ENCODE assay signal across 7 mouse cellular contexts in genomic region chr5:74432879-74433539, GRCm38 (mm10).
A peak's percentile ranks its signal among the peaks of the same experiment; 100 is the strongest.
DNase-seq lines count a peak whose midpoint lies in the region; ATAC-seq lines count a peak whose summit lies in the region.

No protein-coding gene starts in this region.

- 56% methylated on average over 14 of the region's 14 CpGs for WGBS in hindbrain, embryonic 10.5 days
- 26% methylated on average over 14 of the region's 14 CpGs for WGBS in midbrain, embryonic 12.5 days

- H3K27me3 ChIP-seq in hindbrain, embryonic 10.5 days (ENCODE audit: insufficient read depth, poor library complexity, severe bottlenecking): no peaks in the 10 kb centered on the region
- peaks cover 24% of the 10 kb centered on the region for H3K27me3 ChIP-seq in midbrain, embryonic 12.5 days

- no peak overlapping the region for H3K9ac ChIP-seq in midbrain, embryonic 12.5 days (replicated peaks)

- H3K27ac ChIP-seq in hindbrain, embryonic 10.5 days: peak overlapping the region; percentile 29; the same call in 1 of the 2 replicates
- H3K27ac ChIP-seq in midbrain, embryonic 12.5 days (replicated peaks): no peak overlapping the region

- H3K4me3 ChIP-seq in hindbrain, embryonic 10.5 days: no peak overlapping the region
- H3K4me3 ChIP-seq in midbrain, embryonic 12.5 days: peak overlapping the region; percentile 23

- intact Hi-C loops in left cerebral cortex, postnatal 36 days (cut with DNase I): loop anchor here (1.0 kb wide), 1 partner anchor 122 kb away; no protein-coding TSS in a partner anchor

- H3K9me3 ChIP-seq in hindbrain, embryonic 10.5 days: no peaks in the 10 kb centered on the region
- no peaks in the 10 kb centered on the region for H3K9me3 ChIP-seq in midbrain, embryonic 12.5 days

- H3K4me1 ChIP-seq in hindbrain, embryonic 10.5 days (replicated peaks): peaks cover 3% of the 10 kb centered on the region; the same call in 1 of the 2 replicates
- no peaks in the 10 kb centered on the region; the same call in 1 of the 2 replicates for H3K4me1 ChIP-seq in midbrain, embryonic 12.5 days

- peak; percentile 40 for DNase-seq in adipocyte (ENCODE audit: low spot score)
- peak; percentile 83 for DNase-seq in embryo, embryonic 10.5 days (ENCODE audit: low spot score)
- DNase-seq in hindbrain, embryonic 10.5 days (ENCODE audit: low spot score): peak; percentile 9
- DNase-seq in left cerebral cortex, postnatal 36 days (ENCODE audit: low spot score in 2 of 2): no peak
- no peak for DNase-seq in right cerebral cortex, postnatal 4 days
- DNase-seq in natural killer cell, adult 2 months (ENCODE audit: low spot score in 2 of 2): no peak

- no peaks in the 10 kb centered on the region for H3K36me3 ChIP-seq in hindbrain, embryonic 10.5 days
- no peaks in the 10 kb centered on the region for H3K36me3 ChIP-seq in midbrain, embryonic 12.5 days

- peak; percentile 66; the same call in 1 of the 2 replicates for ATAC-seq in midbrain, embryonic 12.5 days (ENCODE audit: low FRiP score, low read depth)

- peak overlapping the region; percentile 39 for H3K4me2 ChIP-seq in midbrain, embryonic 12.5 days (replicated peaks)

Comparison
In these comparisons a context has a peak if more than half of its experiments do, and no peak if none do; other contexts are left out.
1. DNase-seq: peak in adipocyte (single experiment), embryo, embryonic 10.5 days (single experiment) and hindbrain, embryonic 10.5 days (single experiment); none in left cerebral cortex, postnatal 36 days (0 of 2), right cerebral cortex, postnatal 4 days (single experiment) and natural killer cell, adult 2 months (0 of 2).